Mouse (Mus musculus): ENCODE measurements around the gene Gna12.

DNA sequence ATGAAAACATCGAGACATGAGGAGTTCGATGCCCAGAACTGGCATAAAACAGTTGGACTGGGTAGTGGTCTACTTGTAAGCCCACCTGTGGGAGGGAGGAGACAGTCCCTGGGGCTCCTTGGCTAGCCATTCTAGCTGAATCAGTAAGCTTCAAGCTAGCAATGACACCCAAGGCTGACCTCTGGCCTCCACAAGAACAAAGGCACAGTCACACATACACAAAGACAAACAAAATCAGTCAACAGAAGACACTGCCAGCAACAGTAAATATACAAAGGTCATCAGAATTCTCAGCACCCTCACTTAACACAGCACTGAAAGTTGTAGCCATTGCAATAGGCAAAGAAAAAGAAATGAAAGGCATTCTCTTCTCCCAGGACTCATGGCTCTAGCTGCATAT lies 6.8 kb downstream of the Gna12 start:
- TF ChIP-seq CTCF (IDR thresholded peaks at IDR 0.05; ENCODE audit: extremely low read depth, insufficient read length, insufficient replicate concordance, low read depth, low read length) (no peak), POLR2A (IDR thresholded peaks at IDR 0.05; ENCODE audit: low read depth, low read length) (no peak)
